Mouse (Mus musculus) brain, embryonic 14.5 days (tissue): Measurements from ENCODE around the gene Tst.

Source experiments
- CTCF ChIP-seq: fragments of 200-500 bp; IDR thresholded peaks from 2 replicates; pipeline ENCODE4 v1.5.1; 2012; ENCODE audit warnings: inconsistent platforms, mild to moderate bottlenecking, moderate library complexity, borderline replicate concordance; ENCODE audit not compliant: insufficient read depth, insufficient read length; ENCODE audit errors: extremely low read depth
- POLR2A ChIP-seq: fragments of 200-500 bp; IDR thresholded peaks from 2 replicates; pipeline ENCODE4 v1.6.1; 2012; ENCODE audit warnings: mild to moderate bottlenecking, inconsistent platforms, borderline replicate concordance; ENCODE audit not compliant: poor library complexity, insufficient read depth, insufficient read length, severe bottlenecking; ENCODE audit errors: extremely low read depth

DNA sequence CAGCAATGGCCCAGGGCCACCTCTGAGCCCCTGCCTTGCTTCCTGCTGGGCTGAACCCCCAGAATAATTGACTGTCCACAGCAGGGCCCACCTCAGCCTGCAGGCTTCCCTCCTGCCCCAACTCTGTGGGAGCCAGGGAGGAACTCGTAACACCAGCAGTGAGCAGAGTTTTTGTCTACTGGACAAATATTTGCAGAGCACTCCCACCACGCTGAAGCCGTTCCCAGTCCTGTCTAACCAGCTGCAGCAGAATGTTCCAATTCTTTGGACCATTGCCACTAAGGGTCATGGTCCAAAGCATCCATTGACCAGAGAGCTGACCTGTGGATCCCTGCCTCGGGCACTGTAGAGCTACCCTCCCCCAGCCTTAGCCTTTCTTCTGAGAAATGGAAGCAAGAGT is 11.2 kb upstream of the Tst start:
- TF ChIP-seq POLR2A (no peak), CTCF (no peak)
